Mouse (Mus musculus): ENCODE measurements around the gene Grk5. TPM values are rescaled to one million over a fixed set of nuclear protein-coding genes. Genes with fewer than 3 reads are reported as not detected.
"Not testable (repeated sequence)": the region's sequence is repeated elsewhere in the genome, so short reads cannot be mapped to it uniquely, and the experiment has no call there.

Grk5 gene
- polyA plus RNA-seq, 3 experiments from 2014 or later: 2.3 to 4.8 (median 2.4) TPM

DNA sequence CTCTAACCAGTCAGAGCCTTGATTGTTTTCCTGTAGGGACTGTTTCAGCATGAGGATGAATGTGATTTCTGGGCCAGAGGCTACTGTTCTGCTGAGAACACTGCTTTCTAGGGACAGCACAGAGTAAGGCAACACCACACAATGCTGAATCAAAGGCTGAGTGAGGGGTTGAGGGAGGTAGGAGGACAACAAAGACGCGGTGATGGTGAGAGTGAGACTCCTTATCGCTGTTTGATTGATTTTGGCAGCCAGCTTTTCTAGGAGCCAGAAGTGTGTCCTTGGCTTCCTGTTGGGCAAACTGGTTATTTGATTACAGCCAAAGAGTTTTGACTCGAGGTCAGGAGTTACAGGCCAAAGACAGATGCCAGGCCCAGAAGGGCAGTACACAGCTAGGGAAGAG is 25.7 kb downstream of the Grk5 start:
- ATAC-seq: no peak

DNA sequence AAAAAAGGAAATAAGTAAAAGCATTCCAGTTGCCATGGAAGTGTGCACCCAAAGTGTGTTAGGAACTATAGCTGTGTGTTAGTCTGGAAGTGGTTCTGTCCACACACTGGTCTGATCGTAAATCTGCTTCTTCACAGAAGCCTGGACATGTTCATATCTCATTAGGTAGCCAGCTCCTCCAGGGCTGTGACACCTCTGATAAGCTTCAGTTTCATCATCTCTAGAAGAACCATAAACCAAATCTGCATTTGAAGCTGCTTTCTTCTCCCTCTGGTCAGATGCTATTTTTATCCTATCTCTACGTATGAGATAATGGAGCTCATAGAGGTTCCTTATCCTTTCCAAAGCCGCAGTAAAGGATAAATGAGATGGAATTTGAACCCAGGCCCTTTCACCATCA is 26.3 kb downstream of the Grk5 start:
- no peak for ATAC-seq

DNA sequence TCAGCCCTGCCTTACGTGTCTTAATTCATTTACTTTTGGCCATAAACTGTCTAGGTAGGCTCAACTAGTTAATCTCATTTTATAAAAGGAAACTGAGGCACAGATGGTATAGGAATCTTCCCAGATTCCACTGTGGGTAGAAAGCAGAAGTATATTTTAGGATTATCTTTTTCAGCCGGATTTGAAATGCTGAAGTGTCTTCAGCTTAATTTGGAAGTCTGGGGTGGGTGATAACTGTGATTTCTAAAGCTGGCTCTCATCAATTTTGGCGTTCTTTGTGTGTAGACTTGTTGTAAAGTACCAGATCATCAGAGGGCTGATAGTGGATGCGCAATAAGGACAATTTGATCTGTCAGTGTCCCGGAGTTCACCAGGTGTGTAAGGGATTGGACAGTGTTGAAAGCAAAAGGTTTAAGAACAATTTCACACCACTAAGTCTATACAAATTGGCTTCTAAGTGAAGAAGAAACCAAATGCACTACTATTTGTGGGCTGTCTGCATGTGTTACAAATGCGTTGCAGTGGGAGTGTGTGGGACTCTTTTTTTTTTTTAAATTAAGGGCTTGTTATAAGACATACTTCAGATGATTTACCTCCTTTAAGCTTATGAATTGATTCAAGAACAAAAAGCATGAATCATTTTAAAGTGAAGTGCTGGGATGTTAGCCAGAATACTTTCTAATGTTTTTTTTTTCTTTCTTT is 27.5 kb downstream of the Grk5 start:
- no peak for ATAC-seq

DNA sequence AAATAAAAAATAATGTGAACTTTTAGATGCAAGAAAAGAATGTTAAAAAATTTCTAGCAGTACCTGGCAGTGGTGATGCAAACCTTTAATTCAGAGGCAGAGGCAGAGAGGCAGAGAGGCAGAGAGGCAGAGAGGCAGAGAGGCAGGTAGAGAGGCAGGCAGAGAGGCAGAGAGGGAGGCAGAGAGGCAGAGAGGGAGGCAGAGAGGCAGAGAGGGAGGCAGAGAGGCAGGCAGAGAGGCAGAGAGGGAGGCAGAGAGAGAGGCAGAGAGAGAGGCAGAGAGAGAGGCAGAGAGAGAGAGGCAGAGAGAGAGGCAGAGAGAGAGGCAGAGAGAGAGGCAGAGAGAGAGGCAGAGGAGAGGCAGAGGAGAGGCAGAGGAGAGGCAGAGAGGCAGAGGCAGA is 35.0 kb downstream of the Grk5 start:
- ATAC-seq: not testable (repeated sequence)

- ATAC-seq: no peak
Observed at GRCm38 (mm10) chr19:60935001-60935400, 45.5 kb downstream of the Grk5 start.

GRCm38 (mm10) chr19:60939954-60940379 is 50.4 kb downstream of the Grk5 start:
- ATAC-seq: no peak

GRCm38 (mm10) chr19:60940866-60941265 is 51.3 kb downstream of the Grk5 start:
- no peak for ATAC-seq

- no peak for ATAC-seq
Observed at GRCm38 (mm10) chr19:60945801-60946311, 56.3 kb downstream of the Grk5 start.

GRCm38 (mm10) chr19:60946656-60947055 is 57.1 kb downstream of the Grk5 start:
- peak; percentile 28 for ATAC-seq

DNA sequence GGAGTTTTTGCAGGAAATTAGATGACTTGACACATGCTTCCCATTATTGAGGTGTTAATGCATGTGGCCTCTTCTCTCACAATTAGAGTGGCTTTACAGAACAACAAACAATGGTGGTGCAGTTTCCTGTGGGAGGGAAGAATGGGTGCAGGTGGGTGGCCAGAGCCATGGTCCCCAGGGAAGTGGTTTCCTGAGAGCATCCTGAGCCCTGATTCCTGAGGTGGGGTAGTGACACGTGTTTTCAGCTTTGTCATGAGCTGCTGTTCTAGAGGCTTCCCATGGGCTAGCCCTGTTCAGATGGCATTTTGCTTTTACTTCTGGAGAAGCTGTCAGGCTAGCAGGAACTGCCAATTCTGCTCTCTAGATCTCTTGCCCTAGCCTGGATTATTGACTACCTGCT is 59.4 kb downstream of the Grk5 start:
- ATAC-seq: no peak

- ATAC-seq: no peak
Observed at GRCm38 (mm10) chr19:60950056-60950869, 60.7 kb downstream of the Grk5 start.

GRCm38 (mm10) chr19:60955131-60955530 is 65.6 kb downstream of the Grk5 start:
- ATAC-seq: no peak

- ATAC-seq: no peak
Observed at GRCm38 (mm10) chr19:60955712-60956111, 66.2 kb downstream of the Grk5 start.

DNA sequence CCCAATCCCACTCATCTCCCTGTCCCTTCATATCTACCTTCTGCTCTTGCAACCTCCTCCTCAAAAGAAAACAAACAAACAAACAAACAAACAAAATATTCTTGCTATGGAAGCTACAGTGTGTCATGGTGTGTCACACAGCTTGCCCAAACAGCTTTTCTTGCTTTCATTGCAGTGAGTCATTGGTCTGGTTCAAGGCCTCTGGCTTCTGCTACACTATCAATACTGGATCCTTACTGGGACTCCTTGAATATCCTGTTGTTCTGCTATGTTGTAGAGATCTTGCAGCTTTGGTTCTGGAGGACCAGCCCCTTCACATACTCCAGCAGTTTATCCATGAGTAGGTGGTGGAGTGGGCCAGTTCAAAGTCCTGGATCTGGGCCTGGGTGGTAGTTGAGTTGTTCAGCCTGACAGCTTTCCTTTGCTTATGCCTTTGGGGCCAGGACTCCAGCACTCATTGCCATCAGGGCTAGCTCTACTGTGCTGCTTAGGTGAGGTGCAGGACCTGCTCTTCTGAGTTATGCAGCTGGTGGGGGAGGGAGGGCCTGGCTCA is 66.7 kb downstream of the Grk5 start:
- no peak for ATAC-seq

- ATAC-seq: no peak
Observed at GRCm38 (mm10) chr19:60959706-60960230, 70.2 kb downstream of the Grk5 start.

DNA sequence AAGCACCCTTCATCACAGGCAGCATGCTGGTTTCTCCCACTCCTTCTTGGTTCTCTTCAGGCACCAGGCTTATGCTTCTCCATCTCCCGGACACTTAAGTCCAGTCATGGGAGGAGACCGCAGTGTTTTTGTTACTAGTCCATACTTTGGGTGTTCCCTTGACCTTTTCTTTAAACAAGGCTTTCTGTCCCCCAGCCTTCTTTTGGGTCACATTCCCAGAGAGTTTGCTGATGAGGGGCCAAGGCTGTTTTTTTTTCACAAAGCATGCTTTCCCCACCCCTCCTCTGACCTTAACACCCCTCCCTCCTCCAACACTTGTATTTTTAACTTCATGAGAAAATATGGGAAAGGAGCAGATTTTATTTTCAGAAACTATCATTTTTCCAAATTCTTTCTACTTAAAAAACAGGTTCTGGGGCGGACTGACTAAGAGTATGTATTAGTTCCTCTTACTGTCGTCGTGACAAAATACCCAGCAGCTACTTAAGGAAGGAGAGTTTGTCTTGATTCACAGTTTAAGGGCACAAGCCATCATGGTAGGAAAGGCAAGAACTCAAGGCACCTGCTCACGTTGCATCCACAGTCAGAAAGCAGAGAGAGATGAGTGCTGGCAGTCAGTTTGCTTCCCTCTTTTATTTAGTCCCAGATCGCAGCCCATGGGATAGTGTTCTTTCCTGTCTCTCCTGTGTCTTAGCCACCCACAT is 73.0 kb downstream of the Grk5 start:
- no peak for ATAC-seq

DNA sequence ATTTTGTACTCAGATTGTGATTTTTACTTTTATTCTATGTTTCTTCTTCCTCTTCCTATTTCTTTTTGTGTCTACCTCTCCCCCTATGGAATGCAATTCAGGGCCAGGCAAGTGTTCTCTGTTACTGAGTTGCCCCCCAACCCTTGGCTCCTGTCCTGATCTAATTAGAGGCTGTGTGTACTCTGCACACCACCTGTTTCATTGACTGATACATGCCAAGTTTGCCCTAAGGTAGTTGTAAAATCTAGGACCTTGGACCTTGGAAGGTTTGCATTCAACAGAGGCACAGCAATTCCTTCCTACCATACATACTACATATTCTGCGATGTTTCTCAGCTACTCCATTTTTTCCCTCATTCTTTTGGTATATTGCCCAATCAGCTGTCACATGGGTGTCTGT is 78.4 kb downstream of the Grk5 start:
- ATAC-seq: no peak

- no peak for ATAC-seq
Observed at GRCm38 (mm10) chr19:60970406-60970805, 80.9 kb downstream of the Grk5 start.

GRCm38 (mm10) chr19:60971598-60971997 is 82.0 kb downstream of the Grk5 start:
- no peak for ATAC-seq

GRCm38 (mm10) chr19:60972281-60973015 is 82.9 kb downstream of the Grk5 start:
- ATAC-seq: no peak

GRCm38 (mm10) chr19:60973508-60973907 is 84.0 kb downstream of the Grk5 start:
- no peak for ATAC-seq

DNA sequence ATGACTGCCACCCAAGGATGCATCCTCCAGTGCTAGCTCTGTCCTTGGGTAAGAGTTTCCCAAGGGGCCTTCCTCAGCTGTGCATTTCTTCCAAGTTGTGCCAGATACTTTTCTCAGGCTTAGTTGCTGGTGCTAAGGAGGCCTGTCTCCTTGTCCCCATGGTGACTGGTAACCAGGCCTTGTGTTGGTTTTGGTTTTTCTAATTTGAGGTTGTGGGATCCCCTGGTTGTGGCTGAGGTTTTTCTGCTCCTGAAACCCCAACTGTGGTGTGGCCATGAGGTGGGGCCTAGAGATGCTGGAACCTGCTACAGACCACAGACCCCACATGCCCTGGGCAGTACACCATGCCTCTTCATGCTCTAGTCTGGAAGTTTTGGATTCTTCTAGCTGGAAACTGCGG is 90.0 kb downstream of the Grk5 start:
- ATAC-seq: no peak

All from inflammation-experienced regulatory T-cells, adult 6 months (primary cell).